Mouse (Mus musculus): ENCODE data around the gene Dusp11. TPM values are rescaled to one million over a fixed set of nuclear protein-coding genes. Genes with fewer than 3 reads are reported as not detected.
A peak's percentile ranks its signal among the peaks of the same experiment; 100 is the strongest.
"Not testable (repeated sequence)": the region's sequence is repeated elsewhere in the genome, so short reads cannot be mapped to it uniquely, and the experiment has no call there.

Dusp11 gene
- 10 to 100 TPM; 66.0 to 70.4 TPM for total RNA-seq (2021)
- long read RNA-seq, experiment 1, full-length matches to known transcripts: 5 of 19 reads
- long read RNA-seq, experiment 1, partial matches to known transcripts: 0 of 19 reads
- long read RNA-seq, experiment 1, other reads (novel, unspliced or antisense): 14 of 19 reads
- long read RNA-seq, experiment 2, partial matches to known transcripts: 1 of 7 reads
- long read RNA-seq, experiment 2, other reads (novel, unspliced or antisense): 6 of 7 reads

GRCm38 (mm10) chr6:85961101-85962091 is at the start of gene Dusp11:
Gene Dusp11 (minus strand): TSS chr6:85961667.
- DNase-seq (ENCODE audit: low spot score in 2 of 2): peak; percentile 91 to 94

- DNase-seq (ENCODE audit: low spot score in 2 of 2): peak; percentile 59 to 68
These were observed 48.5 kb upstream of the Dusp11 start for GRCm38 (mm10) chr6:86009980-86010379.

GRCm38 (mm10) chr6:86004271-86005148 is 43.0 kb upstream of the Dusp11 start:
- peak; percentile 73 to 76 for DNase-seq (ENCODE audit: low spot score in 2 of 2)

DNA sequence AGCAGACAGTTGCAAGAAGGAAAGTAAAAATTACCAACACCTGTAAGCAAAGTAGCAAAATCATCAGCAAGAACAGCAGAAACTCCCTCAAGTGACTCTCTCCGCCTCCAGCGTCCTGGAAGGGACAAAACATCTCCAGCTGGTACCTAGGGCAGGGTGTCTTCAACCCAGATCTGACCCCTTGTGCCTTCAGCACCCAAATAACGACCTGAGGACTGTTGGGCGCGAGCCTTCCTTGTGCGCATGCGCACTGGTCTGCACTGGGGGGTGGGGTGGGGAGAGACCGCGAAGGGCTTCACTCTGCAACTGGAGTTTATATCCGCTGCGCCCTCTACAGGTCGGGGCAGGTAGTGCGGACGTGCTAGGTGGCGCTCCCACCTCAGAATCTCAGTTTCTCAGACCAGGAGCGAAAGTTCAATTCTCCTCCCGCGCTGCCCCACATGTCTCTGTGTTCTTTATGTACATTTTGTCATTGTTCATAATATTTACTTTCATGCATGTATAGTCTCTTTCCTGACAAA is 42.0 kb upstream of the Dusp11 start:
- DNase-seq (ENCODE audit: low spot score in 2 of 2): no peak

DNA sequence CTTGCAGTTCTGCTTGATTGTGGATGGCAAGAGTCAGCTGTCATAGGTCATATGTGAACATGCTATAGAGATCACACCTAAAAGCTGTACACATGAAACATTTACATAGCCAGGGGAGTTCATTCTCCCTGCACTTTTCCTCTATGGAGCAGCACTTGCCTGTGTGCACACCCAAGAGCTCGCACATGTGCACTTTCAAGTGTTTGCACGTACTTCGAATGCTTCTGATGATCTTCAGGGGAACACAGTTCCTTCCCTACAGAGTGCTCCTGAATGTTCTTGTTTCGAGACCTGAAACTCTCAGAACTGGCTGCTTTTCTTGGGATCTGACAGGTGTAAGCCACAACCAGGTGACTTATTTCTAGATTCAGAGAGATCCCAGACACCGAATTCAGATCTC is 29.3 kb upstream of the Dusp11 start:
- DNase-seq (ENCODE audit: low spot score in 2 of 2): not testable (repeated sequence)

GRCm38 (mm10) chr6:85989570-85989969 is 28.1 kb upstream of the Dusp11 start:
- DNase-seq (ENCODE audit: low spot score in 2 of 2): not testable (repeated sequence)

- no peak for DNase-seq (ENCODE audit: low spot score in 2 of 2)
These were observed 22.9 kb upstream of the Dusp11 start for GRCm38 (mm10) chr6:85984351-85984750.

DNA sequence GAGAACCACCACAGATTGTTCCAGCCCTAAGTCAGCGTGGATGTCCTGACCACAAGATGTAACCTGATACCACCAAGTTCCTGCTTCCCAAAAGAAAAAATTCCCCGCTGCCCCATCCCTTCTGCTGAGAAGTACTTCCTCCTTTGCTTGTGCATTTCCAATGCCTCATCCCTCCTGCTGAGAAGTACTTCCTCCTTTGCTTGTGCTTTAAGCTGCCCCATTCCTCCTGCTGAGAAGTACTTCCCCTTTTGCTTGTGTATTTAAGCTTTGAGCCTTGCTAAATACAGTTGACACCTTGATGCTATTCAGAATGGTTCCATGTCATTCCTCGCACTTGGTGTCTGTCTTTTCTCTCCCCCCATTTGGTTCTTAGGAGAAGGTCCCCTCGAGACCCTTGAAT is 17.3 kb upstream of the Dusp11 start:
- DNase-seq (ENCODE audit: low spot score in 2 of 2): not testable (repeated sequence)

DNA sequence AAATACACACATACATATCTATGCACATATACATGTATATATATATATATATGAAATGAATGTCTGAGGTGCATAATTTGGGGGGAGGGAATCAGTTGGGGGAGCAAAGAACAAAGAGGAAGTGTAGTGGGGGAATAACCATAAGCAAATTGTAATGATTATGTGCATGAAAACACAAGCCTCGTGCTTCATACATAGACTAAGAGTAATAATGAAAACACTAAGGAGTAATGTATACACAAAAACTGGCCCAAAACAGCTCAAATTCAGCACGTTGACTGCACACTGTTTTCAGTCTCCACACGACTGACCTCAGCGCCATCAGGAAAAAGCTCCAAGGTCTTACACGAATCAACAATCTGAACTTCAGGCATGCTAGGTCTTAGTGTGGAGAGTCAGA is 14.8 kb upstream of the Dusp11 start:
- DNase-seq (ENCODE audit: low spot score in 2 of 2): no peak

GRCm38 (mm10) chr6:85975761-85976160 is 14.3 kb upstream of the Dusp11 start:
- no peak for DNase-seq (ENCODE audit: low spot score in 2 of 2)

GRCm38 (mm10) chr6:85974941-85975617 is 13.6 kb upstream of the Dusp11 start:
- no peak for DNase-seq (ENCODE audit: low spot score in 2 of 2)

- no peak for DNase-seq (ENCODE audit: low spot score in 2 of 2)
These were observed 11.9 kb upstream of the Dusp11 start for GRCm38 (mm10) chr6:85973336-85973735.

DNA sequence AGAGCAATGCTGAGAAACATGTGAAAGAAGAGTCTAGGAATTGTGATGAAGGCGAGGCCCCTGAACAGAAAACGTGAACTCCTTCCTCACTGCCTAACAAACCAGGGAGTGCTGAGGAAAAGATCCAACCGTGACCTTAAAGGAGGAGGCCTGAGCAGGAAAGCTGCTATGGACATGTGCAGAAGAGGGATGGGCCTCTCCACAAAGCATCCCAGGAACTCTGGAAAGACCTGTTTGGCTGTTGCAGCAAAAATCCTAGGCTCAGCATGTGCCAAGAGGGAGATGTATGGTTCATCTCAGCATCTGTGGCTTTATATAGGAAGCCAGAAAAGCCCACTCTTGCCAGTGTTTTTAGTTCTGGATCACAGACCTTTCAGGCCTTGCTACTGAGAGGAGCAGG is 11.2 kb upstream of the Dusp11 start:
- DNase-seq (ENCODE audit: low spot score in 2 of 2): no peak

DNA sequence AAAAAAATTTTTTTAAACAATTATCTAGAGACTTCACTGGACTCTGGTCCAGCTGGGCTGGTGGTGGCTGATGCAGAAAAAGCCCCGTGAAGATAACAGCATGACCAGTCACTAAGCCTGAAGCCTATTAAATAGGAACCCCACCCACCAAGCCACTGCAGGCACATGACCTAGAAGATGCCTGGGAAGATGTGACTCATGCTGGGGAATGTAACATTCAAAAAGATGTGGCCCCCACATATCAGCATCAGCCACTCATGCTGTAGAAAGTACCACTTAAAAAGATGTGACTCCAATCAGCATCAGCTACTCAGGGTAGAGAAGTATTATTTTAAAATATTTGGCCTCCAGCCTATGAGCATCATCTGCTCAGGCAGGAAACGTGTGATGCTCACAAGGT is 8.4 kb upstream of the Dusp11 start:
- DNase-seq (ENCODE audit: low spot score in 2 of 2): no peak

DNA sequence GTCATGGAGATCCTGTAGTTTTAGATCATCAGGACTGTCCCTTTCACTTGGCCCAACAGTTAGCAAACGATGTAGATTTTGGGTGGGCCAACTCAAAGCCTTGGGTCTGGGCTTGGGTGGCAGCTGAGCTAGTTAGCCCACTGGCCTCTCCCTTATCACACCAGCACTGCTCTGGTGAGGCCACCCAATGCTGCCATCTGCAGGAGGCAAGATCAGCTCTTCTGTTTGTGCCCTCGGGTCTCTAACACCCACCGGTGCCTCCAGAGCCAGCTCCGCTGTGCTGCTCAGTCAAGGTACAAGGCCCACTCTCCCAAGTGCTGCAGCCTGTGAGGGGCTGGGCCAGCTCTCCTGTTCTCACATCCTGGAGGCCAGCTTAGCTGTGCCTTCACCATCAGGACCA is 5.2 kb upstream of the Dusp11 start:
- no peak for DNase-seq (ENCODE audit: low spot score in 2 of 2)

DNA sequence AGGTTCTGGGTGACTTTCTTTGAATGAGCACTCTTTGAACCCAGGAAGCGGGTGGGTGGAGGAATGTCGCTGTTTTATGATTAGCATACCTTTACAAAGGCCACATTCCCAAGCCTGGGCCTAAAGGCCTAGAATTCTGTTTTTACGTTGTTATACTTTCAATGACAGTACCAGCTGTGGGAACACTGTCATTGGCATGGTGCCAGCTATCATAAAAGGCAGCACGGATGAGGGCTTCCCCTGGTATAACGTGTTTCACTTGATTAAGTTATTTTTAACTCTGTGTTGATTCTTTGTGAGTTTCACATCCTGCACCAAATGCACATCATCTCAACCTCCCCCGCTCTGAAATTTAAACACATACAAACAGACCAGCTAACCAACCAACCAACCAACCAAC is 4.6 kb upstream of the Dusp11 start:
- not testable (repeated sequence) for DNase-seq (ENCODE audit: low spot score in 2 of 2)

GRCm38 (mm10) chr6:85957581-85957980 is 3.9 kb downstream of the Dusp11 start:
- no peak for DNase-seq (ENCODE audit: low spot score in 2 of 2)

- no peak for DNase-seq (ENCODE audit: low spot score in 2 of 2)
These were observed 12.9 kb downstream of the Dusp11 start for GRCm38 (mm10) chr6:85948549-85948948.

DNA sequence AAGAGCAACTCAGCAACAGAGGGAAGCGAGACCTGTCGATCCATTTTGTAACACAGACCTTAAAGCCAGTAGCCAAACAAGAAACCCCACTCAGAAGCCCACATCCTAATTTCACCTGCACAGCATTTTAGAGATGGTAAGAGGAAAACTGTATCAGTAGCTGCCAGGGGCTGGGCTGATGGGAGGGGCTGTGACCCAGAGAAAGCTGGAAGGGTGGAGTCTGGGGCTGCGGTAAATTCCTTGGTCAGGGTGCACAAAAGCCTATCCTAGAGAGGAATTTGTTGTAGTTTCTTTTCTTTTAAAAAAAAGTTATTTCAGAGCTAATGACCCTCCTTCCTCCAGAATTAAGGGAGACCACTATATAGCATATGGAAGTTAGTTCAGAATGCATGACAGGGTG is 19.0 kb downstream of the Dusp11 start:
- DNase-seq (ENCODE audit: low spot score in 2 of 2): no peak

DNA sequence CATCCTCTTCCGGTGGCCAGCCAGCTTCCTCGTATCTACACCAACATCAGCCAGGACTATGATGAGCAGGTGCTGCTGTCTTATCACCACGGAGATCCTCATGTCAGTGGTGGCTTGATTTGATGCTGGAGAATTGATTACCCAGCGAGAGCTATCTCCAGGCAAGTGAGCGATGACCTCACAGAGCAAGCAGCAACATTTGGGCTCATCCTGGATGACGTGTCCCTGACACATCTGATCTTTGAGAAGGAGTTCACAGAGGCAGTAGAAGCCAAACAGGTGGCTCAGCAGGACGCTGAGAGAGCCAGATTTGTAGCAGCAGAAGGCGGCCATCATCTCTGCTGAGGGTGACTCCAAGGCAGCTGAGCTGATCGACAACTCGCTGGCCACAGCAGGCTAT is 22.8 kb downstream of the Dusp11 start:
- no peak for DNase-seq (ENCODE audit: low spot score in 2 of 2)
